ENCODE assay signal across 10 mouse cellular contexts in the genomic region with DNA sequence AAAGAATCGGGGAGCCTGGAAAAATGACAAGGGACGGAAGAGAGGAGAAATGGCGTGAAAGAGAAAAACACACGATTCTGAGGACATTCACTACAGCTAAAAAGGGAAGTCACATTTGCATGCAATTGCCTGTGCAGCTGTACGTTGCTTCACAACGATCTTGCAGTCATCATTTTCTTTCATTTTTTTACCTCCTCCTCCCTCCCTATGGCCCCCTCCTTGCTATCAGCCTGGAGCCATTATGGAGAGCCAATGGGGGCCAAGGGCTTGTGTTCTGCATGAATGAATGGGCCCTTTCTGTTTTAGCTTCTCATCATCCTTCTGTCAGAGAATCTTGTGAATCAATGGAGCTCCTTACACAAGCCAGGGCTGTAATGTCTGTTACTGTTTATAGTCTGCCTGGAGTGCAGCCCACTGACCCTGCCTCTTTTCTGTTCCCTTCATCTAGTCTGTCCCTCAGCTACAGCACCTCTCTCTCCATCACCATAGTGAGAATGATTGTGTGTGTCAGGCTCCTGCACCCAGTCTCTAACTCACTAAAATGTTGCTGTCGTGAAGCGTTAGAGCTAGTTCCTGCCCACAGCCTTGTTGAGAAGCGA. TPM values are rescaled to one million over a fixed set of nuclear protein-coding genes. Genes with fewer than 3 reads are reported as not detected.
DNase-seq lines count a peak whose midpoint lies in the region; ATAC-seq and TF ChIP-seq lines count a peak whose summit lies in the region.
"Had no signal": no experiment of that assay in that cellular context is flagged by ENCODE, and none has a peak within 500 bp of the region (broad histone marks: within the 10 kb centered on the region; RNA-seq: fewer than 3 reads in every experiment).

No protein-coding gene starts in this region.

- H3K4me2 ChIP-seq in hindbrain, embryonic 11.5 days (replicated peaks; ENCODE audit: low read depth, low read length): no peak overlapping the region
- H3K4me2 ChIP-seq: liver, embryonic 13.5 days had no signal

- H3K36me3 ChIP-seq in hindbrain, embryonic 11.5 days (ENCODE audit: control insufficient read depth, insufficient read depth, low read length): no peaks in the 10 kb centered on the region
- no peaks in the 10 kb centered on the region for H3K36me3 ChIP-seq in hindbrain, embryonic 10.5 days
- H3K36me3 ChIP-seq in thymus, adult 2 months (ENCODE audit: control insufficient read depth, insufficient read depth, low read length): no peaks in the 10 kb centered on the region
- H3K36me3 ChIP-seq: liver, embryonic 13.5 days had no signal

- H3K27me3 ChIP-seq in hindbrain, embryonic 11.5 days (ENCODE audit: control insufficient read depth, insufficient read depth, low read length): peaks cover 19% of the 10 kb centered on the region
- H3K27me3 ChIP-seq in hindbrain, embryonic 10.5 days (ENCODE audit: insufficient read depth, poor library complexity, severe bottlenecking): peaks cover 87% of the 10 kb centered on the region
- no peaks in the 10 kb centered on the region for H3K27me3 ChIP-seq in thymus, adult 2 months (ENCODE audit: control insufficient read depth, insufficient read depth, low read length)

- no peaks in the 10 kb centered on the region for H3K9me3 ChIP-seq in hindbrain, embryonic 11.5 days (ENCODE audit: control insufficient read depth, low read length)
- no peaks in the 10 kb centered on the region for H3K9me3 ChIP-seq in hindbrain, embryonic 10.5 days
- H3K9me3 ChIP-seq: liver, embryonic 13.5 days had no signal

- H3K4me3 ChIP-seq in hindbrain, embryonic 11.5 days (ENCODE audit: low read depth, low read length): no peak overlapping the region
- H3K4me3 ChIP-seq in hindbrain, embryonic 10.5 days: no peak overlapping the region
- H3K4me3 ChIP-seq in thymus, adult 2 months (ENCODE audit: control insufficient read depth, insufficient read depth, low read length): no peak overlapping the region
- H3K4me3 ChIP-seq: liver, embryonic 13.5 days had no signal

- H3K4me1 ChIP-seq in hindbrain, embryonic 11.5 days (replicated peaks; ENCODE audit: control insufficient read depth, insufficient read depth, low read length): no peaks in the 10 kb centered on the region; the same call in 1 of the 2 replicates
- H3K4me1 ChIP-seq in hindbrain, embryonic 10.5 days (replicated peaks): peaks cover 48% of the 10 kb centered on the region
- peaks cover 45% of the 10 kb centered on the region for H3K4me1 ChIP-seq in thymus, adult 2 months (replicated peaks; ENCODE audit: control insufficient read depth, insufficient read depth, low read length)

- 65% methylated on average over 9 of the region's 9 CpGs for WGBS in hindbrain, embryonic 11.5 days
- WGBS in hindbrain, embryonic 10.5 days: 64% methylated on average over 9 of the region's 9 CpGs
- 29% methylated on average over 9 of the region's 9 CpGs for WGBS in thymus, adult 2 months

- DNase-seq in hindbrain, embryonic 11.5 days (ENCODE audit: low spot score): no peak
- DNase-seq in hindbrain, embryonic 10.5 days (ENCODE audit: low spot score): no peak
- DNase-seq in thymus, adult 2 months: no peak
- no peak for DNase-seq in thymus, adult 18-20 months
- no peak for DNase-seq in gastrocnemius, adult 8-10 months (ENCODE audit: low spot score in 2 of 2)
- no peak for DNase-seq in right cerebral cortex, adult 2 months (ENCODE audit: low spot score in 2 of 2)
- DNase-seq: cerebellum, adult 8-10 months; liver, embryonic 13.5 days had no signal

- TF ChIP-seq POLR2A in thymus, adult 2 months (IDR thresholded peaks at IDR 0.05; ENCODE audit: control insufficient read depth, extremely low read depth, insufficient read depth, low read length, poor library complexity): no peak

- no peak overlapping the region for H3K9ac ChIP-seq in hindbrain, embryonic 11.5 days (ENCODE audit: low read depth, low read length)
- H3K9ac ChIP-seq: liver, embryonic 13.5 days had no signal

- peak overlapping the region; percentile 6; the same call in 1 of the 2 replicates for H3K27ac ChIP-seq in hindbrain, embryonic 11.5 days (ENCODE audit: low read depth, low read length)
- H3K27ac ChIP-seq in hindbrain, embryonic 10.5 days: no peak overlapping the region
- H3K27ac ChIP-seq in thymus, adult 2 months (ENCODE audit: control insufficient read depth, insufficient read depth, low read length): peak overlapping the region; percentile 33
- H3K27ac ChIP-seq: liver, embryonic 13.5 days had no signal

- ATAC-seq in hindbrain, embryonic 11.5 days (ENCODE audit: low FRiP score): peak; percentile 68
- peak; percentile 79 for ATAC-seq in granulocyte monocyte progenitor cell, adult 5-6 weeks (replicated peaks; ENCODE audit: poor library complexity, severe bottlenecking)
- peak; percentile 84 for ATAC-seq in neutrophil, adult 5-6 weeks (ENCODE audit: extremely low read depth, insufficient number of reproducible peaks, low FRiP score, poor library complexity, severe bottlenecking)

- no peak for TF ChIP-seq CTCF in thymus, adult 2 months (IDR thresholded peaks at IDR 0.05; ENCODE audit: borderline replicate concordance, control insufficient read depth, extremely low read depth, insufficient read depth, low read length, poor library complexity)

RNA-seq across cellular contexts. Expression of gene Ets1, which starts 32.2 kb away (rescaled TPM):
- polyA plus RNA-seq in hindbrain, embryonic 11.5 days (2014; fragmentation: Nextera tagmentation; extraction: Ambion mirVana): 24.3 and 25.2 TPM in 2 replicates
- polyA plus RNA-seq in hindbrain, embryonic 10.5 days (2016; fragmentation: Nextera tagmentation; extraction: Ambion mirVana): 29.0 and 32.0 TPM in 2 replicates
- 272 and 400 TPM in 2 replicates for polyA plus RNA-seq in thymus, adult 2 months (2012; rRNA removed)
- total RNA-seq in granulocyte monocyte progenitor cell, adult 5-6 weeks (2014; fragmentation: Nextera tagmentation): 3.9 and 5.2 TPM in 2 replicates
- total RNA-seq in granulocyte monocyte progenitor cell, adult 5-6 weeks (2017): 8.2 and 8.5 TPM in 2 replicates
- 699 and 744 TPM in 2 replicates for total RNA-seq in neutrophil, adult 5-6 weeks (2017)
- total RNA-seq in gastrocnemius, adult 8-10 months (2022): 10 to 100 TPM in 1 of 4 experiments, 1 to 10 TPM in 3; 7.8 to 12.6 (median 9.5) TPM

Comparison
In these comparisons a context has a peak if more than half of its experiments do, and no peak if none do; other contexts are left out.
1. RNA of gene Ets1, which starts 32.2 kb away (total RNA-seq): 699 to 744 TPM in neutrophil, adult 5-6 weeks; 7.8 to 12.6 TPM in gastrocnemius, adult 8-10 months and 3.9 to 8.5 TPM in granulocyte monocyte progenitor cell, adult 5-6 weeks; every median in the first group is over 10 times any median in the second.
2. Peak in every context shown above with its lines, with median percentiles within 50 percentile points of each other: ATAC-seq.